8 mouse cellular contexts compared by ENCODE assay signal in the genomic region with DNA sequence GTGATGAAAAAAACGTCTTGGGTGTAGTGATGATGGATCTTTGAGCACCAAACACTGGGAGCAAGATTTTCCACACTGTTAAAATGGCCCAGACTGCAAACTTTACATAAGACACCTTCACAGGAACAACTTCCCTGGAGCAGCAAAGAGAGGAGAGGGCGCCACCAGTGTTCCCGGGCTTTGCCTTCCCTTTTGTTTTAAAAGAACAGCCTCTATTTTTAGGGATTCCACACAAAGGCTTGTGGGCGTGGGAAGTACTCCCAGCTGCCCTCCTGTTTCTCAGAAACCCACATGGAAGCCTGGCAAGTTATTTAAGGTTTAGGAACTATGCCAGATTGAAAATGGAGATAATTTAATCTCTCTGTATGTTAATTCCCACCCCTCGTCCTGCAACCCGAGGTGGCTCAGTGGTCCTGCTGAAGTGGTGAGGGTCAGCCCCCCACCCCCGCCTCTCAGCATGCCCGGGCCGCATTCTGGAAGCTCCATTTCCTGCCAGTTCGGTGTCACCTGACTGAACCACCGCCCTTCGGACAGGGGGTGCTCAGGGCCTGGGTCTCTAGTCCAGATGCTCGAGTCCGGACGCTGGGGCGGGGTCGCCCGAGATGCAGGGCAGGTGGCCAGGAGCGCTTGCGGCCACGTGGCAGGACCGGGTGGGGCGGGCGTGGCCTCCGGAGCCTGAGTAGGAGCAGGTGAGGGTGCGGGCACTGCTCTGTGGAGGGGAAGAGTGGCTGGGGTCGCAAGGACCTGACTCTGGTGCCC. TPM values are rescaled to one million over a fixed set of nuclear protein-coding genes. Genes with fewer than 3 reads are reported as not detected.
DNase-seq lines count a peak whose midpoint lies in the region; ATAC-seq lines count a peak whose summit lies in the region.

Gene Slc12a8 (plus strand): TSS at position 522 of the 759 bp plus-strand sequence.

- H3K9ac ChIP-seq in heart, embryonic 11.5 days (ENCODE audit: low read depth, low read length): peak within 1 kb of the TSS; percentile 56
- no peak within 1 kb of the TSS for H3K9ac ChIP-seq in liver, embryonic 13.5 days

- H3K4me3 ChIP-seq in heart, embryonic 11.5 days (ENCODE audit: low read depth, low read length): peak within 1 kb of the TSS; percentile 43
- peak within 1 kb of the TSS; percentile 25 for H3K4me3 ChIP-seq in liver, embryonic 13.5 days (replicated peaks)

- H3K27ac ChIP-seq in heart, embryonic 11.5 days (ENCODE audit: low read depth, low read length): no peak within 1 kb of the TSS
- H3K27ac ChIP-seq in liver, embryonic 13.5 days: no peak within 1 kb of the TSS

- peaks cover 12% of the 10 kb centered on the region for H3K4me1 ChIP-seq in heart, embryonic 11.5 days (ENCODE audit: control insufficient read depth, insufficient read depth, low read length)
- H3K4me1 ChIP-seq in liver, embryonic 13.5 days (replicated peaks): 0 out of 2 replicates have a peak, but pooled peaks cover 5% of the 10 kb centered on the region

- H3K4me2 ChIP-seq in heart, embryonic 11.5 days: peak within 1 kb of the TSS; percentile 84
- peak within 1 kb of the TSS; percentile 51 for H3K4me2 ChIP-seq in liver, embryonic 13.5 days

- no peaks in the 10 kb centered on the region for H3K9me3 ChIP-seq in heart, embryonic 11.5 days (replicated peaks; ENCODE audit: control insufficient read depth, low read length)
- no peaks in the 10 kb centered on the region for H3K9me3 ChIP-seq in liver, embryonic 13.5 days (replicated peaks)

- WGBS in heart, embryonic 11.5 days (ENCODE audit: insufficient replicate concordance): 4% methylated on average over 27 of the region's 27 CpGs
- 11% methylated on average over 27 of the region's 27 CpGs for WGBS in liver, embryonic 13.5 days (ENCODE audit: insufficient replicate concordance)

- peak; percentile 31 for DNase-seq in gastrocnemius, postnatal 10 days
- no peak for DNase-seq in gastrocnemius, postnatal 25 days
- DNase-seq in embryo, embryonic 10 days (ENCODE audit: low spot score): peak; percentile 27
- DNase-seq in kidney, postnatal 4 days: peak; percentile 37 to 51
- no peak for DNase-seq in liver, embryonic 13.5 days
- DNase-seq in right cerebral cortex, postnatal 10 days (ENCODE audit: low spot score in 2 of 2): peak; percentile 70 to 83

- no peak for ATAC-seq in heart, embryonic 11.5 days (replicated peaks; ENCODE audit: insufficient number of reproducible peaks, low FRiP score, low TSS enrichment)
- no peak for ATAC-seq in liver, embryonic 13.5 days (ENCODE audit: low read depth)
- no peak for ATAC-seq in activated CD4-positive, CD25-positive, alpha-beta regulatory T cell, adult 4 months

- no peaks in the 10 kb centered on the region for H3K36me3 ChIP-seq in heart, embryonic 11.5 days (ENCODE audit: control insufficient read depth, insufficient read depth, low read length)
- H3K36me3 ChIP-seq in liver, embryonic 13.5 days: no peaks in the 10 kb centered on the region

- no peaks in the 10 kb centered on the region for H3K27me3 ChIP-seq in heart, embryonic 11.5 days (ENCODE audit: control insufficient read depth, insufficient read depth, low read length)
- H3K27me3 ChIP-seq in liver, embryonic 13.5 days: peaks cover 20% of the 10 kb centered on the region; the same call in 1 of the 2 replicates

RNA-seq across cellular contexts. Expression of gene Slc12a8, which starts in this region (rescaled TPM):
- under 1 TPM; 0.27 to 0.35 TPM for total RNA-seq in gastrocnemius, postnatal 10 days (2021)
- under 1 TPM in 1 of 2 experiments, not detected in 1; 0.28 TPM for total RNA-seq in gastrocnemius, postnatal 25 days (2021)
- polyA plus RNA-seq in heart, embryonic 11.5 days (2014; fragmentation: Nextera tagmentation; extraction: Ambion mirVana): 1.6 and 2.0 TPM in 2 replicates
- polyA plus RNA-seq in liver, embryonic 13.5 days (2015; fragmentation: Nextera tagmentation; extraction: Ambion mirVana): 0.06 TPM in 1 of 2 replicates, not detected in the other
- polyA plus RNA-seq in activated CD4-positive, CD25-positive, alpha-beta regulatory T cell, adult 4 months (2017; shearing (Covaris generic)): 1 to 10 TPM; 3.4 to 6.0 TPM

Comparison
In these comparisons a context has a peak if more than half of its experiments do, and no peak if none do; other contexts are left out.
1. Peak in DNase-seq in gastrocnemius, postnatal 10 days; RNA of the gene not detected or under 1 TPM.
2. DNase-seq: peak in embryo, embryonic 10 days (single experiment), kidney, postnatal 4 days (2 of 2) and right cerebral cortex, postnatal 10 days (2 of 2); none in gastrocnemius, postnatal 25 days (single experiment) and liver, embryonic 13.5 days (single experiment).